Mouse (Mus musculus) regulatory T cell (primary cell): ENCODE data around the gene Rrad.

ENCODE experiments used
- in situ Hi-C: fragments of 300-600 bp; cut with MboI, MseI; formaldehyde crosslinking; loops from one replicate; pipeline ENCODE4 v1.15.1; 2025; ENCODE audit warnings: high pct_unique_total_duplicates

The Rrad gene

GRCm38 (mm10) chr8:104624161-104624560 is 7.0 kb downstream of the Rrad start, which contains the start of gene Cdh16:
TSS of gene Cdh16 (minus strand) at chr8:104624396.
- in situ Hi-C loops = no loop called here

GRCm38 (mm10) chr8:104620765-104621164 is 10.4 kb downstream of the Rrad start:
- in situ Hi-C loops = no loop called here

DNA sequence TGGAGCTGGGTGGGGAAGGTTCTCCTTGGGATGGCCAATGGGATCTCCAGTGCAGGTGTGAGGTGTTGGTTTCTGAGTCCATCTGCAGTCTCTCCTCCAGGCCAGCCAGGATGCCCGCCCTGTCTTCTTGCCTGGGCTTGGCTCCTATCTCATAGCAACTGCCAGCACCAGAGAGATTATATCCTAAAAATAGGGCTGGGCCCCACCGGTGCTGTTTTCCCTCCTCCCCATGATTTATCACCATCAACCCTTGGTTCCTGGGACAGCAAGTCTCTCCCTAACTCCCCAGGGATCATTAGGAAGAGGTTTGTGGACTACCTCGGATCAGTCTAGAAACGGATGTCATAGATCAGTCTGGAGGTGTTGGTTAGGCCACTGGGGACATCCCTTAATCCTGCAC is 18.0 kb downstream of the Rrad start:
- in situ Hi-C loops = no loop called here

- in situ Hi-C loops = no loop called here
Observed at GRCm38 (mm10) chr8:104611613-104612012, 19.5 kb downstream of the Rrad start.

GRCm38 (mm10) chr8:104610185-104610766 is 20.9 kb downstream of the Rrad start:
- in situ Hi-C loops = no loop called here

DNA sequence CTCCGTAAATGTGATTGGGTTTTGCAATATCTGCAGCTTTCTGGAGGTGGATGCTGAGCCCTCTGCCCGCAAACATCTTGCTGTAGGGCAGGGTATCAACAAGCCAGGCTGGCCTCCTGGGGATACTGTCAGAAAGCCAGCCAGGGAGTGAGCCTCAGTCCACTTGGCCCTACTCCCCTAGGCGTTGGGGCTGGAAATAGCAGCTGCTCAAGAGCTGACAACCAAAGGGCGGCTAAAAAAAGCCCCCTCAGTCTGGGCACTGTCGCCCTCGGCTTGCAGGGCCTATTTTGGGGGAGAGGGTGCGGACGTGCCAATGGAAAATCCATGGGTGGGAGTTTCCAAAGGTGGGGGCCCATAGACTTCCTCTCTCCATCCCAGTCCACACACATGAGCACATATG is 21.9 kb downstream of the Rrad start:
- in situ Hi-C loops = no loop called here

GRCm38 (mm10) chr8:104607944-104608343 is 23.2 kb downstream of the Rrad start:
- in situ Hi-C loops = no loop called here

DNA sequence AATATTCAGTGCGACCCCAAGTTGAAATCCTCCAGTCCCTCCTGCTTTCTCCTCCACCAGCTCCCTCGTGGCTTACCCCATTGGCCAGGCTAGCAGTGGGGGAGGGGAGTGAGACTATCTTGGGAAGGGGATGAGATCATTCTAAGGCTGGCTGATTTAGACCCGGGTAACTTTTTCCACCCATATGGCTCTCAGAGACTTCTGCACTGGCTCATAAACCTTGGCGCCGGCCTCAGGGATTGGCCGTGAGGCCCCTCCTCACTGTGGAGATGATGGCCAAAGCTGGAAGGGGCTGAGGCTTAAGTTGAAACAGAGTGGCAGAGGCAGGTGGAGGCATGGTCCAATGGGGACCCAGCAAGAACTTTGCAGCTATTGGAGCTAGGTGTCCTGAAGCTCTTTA is 24.8 kb downstream of the Rrad start:
- in situ Hi-C loops = no loop called here

GRCm38 (mm10) chr8:104603245-104603593 is 27.9 kb downstream of the Rrad start:
- in situ Hi-C loops = no loop called here

DNA sequence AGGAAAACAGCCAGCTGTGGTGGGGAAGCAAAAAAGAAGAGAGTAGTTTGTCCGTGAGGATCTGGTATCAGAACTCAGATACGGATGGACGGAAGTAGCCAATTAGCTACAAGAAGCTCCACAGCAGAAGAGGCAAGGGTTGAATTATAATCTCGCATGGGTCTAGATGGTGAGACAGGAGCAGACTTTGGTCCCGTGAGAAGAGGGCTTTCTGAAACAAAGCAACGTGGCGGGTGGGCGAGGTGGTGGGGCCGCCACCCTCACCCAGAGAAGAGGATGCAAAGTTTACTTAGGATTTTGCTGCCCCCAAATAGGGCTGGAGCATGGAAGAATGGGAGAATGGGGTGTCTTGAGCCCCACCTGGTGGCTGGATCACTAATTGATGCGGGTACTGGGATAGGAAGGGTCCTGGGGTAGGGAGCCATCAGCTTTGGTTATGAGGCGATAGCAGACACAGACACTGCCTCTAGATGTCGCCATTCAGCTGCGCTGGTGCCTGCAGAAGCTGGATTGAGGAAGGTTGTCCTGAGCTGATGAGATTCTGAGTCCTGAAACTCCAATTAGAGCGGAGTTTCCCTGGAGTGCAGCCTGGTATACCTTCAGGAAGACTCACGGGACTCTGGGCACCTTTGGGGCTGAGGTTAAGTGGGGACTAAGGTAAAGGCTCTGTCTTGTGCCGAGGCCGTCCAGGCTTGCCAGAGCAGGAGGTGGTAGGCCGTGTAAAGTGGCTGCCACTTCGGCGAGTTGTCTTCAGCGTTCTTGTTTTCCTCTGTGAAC is 28.5 kb downstream of the Rrad start:
- in situ Hi-C loops = no loop called here

GRCm38 (mm10) chr8:104601941-104602371 is 29.2 kb downstream of the Rrad start:
- in situ Hi-C loops = no loop called here

DNA sequence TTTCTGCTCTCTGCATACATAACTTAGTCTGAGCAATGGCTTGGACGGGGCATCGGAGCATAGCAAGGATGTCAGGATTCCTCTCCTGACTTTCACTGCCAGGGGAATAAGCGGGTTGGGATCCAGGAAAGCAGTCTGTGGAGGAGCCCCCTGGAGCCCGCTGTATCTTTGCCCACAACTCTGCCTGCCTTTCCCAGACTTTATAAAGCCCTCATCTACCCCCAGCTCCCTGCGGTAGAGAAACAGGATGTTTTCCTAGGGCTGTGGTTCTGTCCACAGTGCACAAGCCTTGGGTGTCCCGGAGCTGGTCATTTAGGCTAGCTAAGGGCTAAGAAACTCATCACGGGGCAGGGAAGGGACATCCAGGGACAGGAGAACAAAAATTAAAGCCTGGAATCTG is 29.7 kb downstream of the Rrad start:
- in situ Hi-C loops = no loop called here

DNA sequence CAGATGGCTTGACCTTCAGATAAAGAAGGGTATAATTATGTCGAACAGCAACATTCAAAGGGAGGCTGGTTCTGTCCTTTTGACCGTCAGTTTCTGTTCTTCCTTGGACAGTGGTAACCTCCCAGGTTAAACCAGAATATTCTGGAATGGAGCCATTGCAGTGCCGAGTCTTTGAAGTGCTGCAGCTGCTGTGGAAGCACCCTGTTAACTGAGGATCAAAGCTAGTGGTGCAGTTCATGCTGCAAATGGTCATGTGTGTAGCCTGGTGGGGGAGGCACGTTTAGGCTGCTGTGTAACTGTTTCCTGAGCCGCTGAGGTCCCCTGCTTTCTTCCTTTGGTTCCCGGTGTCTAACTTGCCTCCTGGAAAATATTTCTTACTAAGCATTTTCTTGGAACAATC is 32.6 kb downstream of the Rrad start:
- in situ Hi-C loops = no loop called here

GRCm38 (mm10) chr8:104597656-104598055 is 33.5 kb downstream of the Rrad start:
- in situ Hi-C loops = no loop called here

DNA sequence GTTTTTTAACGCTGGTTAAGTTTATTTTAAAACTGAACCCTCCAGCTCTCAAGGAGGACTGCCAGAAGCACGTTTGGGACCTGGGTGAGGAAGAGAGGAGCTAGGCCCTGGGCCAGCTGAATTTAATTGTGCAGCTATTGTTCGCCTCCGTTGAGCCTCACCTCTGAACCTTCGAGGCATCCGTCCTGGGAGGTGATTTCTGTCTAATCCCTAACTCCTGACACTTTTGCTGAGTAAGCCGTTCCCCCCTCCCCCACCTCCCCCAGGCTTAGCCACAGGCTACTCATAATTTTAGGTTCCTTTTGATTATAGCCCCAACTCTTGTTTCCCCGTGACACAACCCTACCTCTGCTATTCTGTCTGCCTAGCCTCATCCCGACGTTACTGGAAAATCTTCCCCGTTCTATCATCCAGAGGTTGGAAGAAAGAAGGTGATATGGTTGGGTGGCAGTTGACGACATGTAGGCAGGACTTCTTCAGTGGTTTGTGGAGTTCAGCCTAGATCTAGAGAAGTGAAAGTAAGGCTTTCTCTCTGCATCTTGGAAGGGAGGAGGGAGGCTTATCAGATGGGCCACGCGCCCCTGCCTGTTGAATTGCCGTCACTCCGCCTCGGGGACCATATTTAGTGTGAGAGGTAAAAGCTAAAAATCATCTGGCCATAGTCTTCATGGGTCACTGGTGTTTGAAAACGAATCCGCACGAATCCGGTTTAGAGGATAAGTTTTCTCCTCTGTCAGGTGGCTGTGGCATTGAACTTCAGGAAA is 35.2 kb downstream of the Rrad start:
- in situ Hi-C loops = no loop called here

DNA sequence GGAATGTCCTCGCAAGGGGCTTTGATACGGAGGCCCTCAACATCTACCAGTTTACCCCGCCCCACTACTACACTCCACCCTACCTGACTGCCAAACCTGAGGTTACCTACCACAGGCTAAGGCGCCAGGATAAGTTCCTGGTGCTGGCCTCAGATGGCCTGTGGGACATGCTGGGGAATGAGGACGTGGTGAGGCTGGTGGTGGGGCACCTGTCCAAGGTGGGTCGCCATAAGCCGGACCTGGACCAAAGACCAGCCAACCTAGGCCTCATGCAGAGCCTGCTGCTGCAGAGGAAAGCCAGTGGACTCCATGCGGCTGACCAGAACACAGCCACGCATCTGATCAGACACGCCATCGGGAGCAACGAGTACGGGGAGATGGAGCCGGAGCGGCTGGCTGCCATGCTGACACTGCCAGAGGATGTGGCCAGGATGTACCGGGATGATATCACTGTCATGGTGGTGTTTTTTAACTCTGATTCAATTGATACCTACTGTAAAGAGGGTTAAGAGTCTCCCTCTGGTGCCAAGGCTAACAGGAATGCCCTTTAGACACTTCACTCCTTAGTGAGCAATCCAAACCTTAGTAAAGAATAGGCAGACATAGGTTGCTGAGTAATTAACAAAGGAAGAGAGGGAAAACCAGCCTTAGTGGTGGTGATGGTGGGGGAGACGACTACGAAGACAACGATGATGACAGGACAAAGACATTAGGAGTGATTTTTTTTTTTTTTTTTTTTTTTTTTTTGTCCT is 36.3 kb downstream of the Rrad start:
- in situ Hi-C loops = no loop called here

GRCm38 (mm10) chr8:104593536-104594325 is 37.4 kb downstream of the Rrad start:
- in situ Hi-C loops = no loop called here

DNA sequence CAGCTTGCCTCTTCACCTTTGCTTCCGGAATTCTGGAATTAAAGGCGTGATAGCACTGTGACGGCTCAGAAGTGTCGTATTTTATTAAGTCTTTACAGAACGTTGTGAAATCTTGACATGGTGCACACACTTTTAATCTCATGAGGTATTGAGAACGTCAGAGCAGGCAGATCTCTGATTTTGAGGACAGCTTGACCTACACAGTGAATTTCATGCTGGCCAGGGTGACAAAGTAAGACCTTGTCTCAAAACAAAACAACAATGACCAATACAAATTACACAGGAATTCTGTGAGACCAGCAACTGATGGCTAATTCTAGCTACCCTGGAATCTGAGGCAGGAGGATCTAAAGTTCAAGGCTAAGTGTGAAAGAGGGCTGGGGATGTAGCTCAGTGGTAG is 38.6 kb downstream of the Rrad start:
- in situ Hi-C loops = no loop called here

DNA sequence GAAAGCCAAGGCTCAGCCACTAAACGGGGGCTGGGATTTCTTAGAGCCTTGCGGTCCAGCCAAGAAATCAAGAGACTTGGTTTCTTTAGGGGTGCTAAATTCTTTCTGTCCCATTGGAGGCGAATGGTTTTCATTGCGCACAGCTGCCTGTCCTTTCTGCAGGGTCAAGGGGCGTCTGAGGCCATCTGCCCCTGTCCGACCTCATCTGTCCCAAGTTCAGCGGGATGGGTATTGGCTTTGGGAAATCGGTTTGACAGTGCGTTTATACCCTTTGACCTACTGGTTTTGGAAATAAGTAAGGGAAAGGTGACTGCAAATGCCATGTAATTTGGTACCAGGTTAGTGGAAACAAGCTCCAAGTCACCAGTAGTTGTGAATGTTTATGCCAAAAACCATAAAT is 39.3 kb downstream of the Rrad start:
- in situ Hi-C loops = no loop called here

GRCm38 (mm10) chr8:104591133-104591834 is 39.8 kb downstream of the Rrad start, which contains the start of gene Pdp2:
TSS of gene Pdp2 (plus strand) at chr8:104591451.
- in situ Hi-C loops = no loop called here

GRCm38 (mm10) chr8:104590284-104590683 is 40.8 kb downstream of the Rrad start:
- in situ Hi-C loops = no loop called here
